Mouse (Mus musculus) CH12.LX (cell line): Measurements from ENCODE around the gene Eef2k. TPM values are rescaled to one million over a fixed set of nuclear protein-coding genes. Genes with fewer than 3 reads are reported as not detected.

Experiments
- DNase-seq: peaks from one replicate; pipeline ENCODE4 v3.0.0-alpha.2; 2013; ENCODE audit errors: extremely low read depth
- H3K27ac ChIP-seq: 2 replicates; pipeline ENCODE4 v1.5.1; 2012; ENCODE audit warnings: low read depth, mild to moderate bottlenecking, control low read depth, moderate library complexity; ENCODE audit not compliant: insufficient read depth
- H3K27me3 ChIP-seq: replicated peaks from 2 replicates; pipeline ENCODE3; 2012; ENCODE audit warnings: inconsistent platforms
- H3K36me3 ChIP-seq, 2 experiments: replicated peaks in 1 of 2; 2 replicates each; pipeline versions ENCODE3 to v1.6.1; 2012; ENCODE audit warnings: inconsistent platforms in 1 of 2, low read length in 1 of 2, mild to moderate bottlenecking in 1 of 2, mixed read lengths in 1 of 2, moderate library complexity in 1 of 2; ENCODE audit not compliant: control insufficient read depth in 1 of 2, insufficient read depth in 1 of 2
- H3K4me1 ChIP-seq, 2 experiments: 2 replicates each; pipeline ENCODE4 v1.6.1; 2012; ENCODE audit warnings: inconsistent platforms in 1 of 2, moderate library complexity in 1 of 2; ENCODE audit not compliant: insufficient read depth in 2 of 2, control insufficient read depth in 1 of 2
- H3K4me2 ChIP-seq: 2 replicates; pipeline ENCODE4 v1.6.1; 2012; ENCODE audit warnings: low read depth, mild to moderate bottlenecking, control low read depth; ENCODE audit not compliant: poor library complexity, insufficient read depth, severe bottlenecking
- H3K4me3 ChIP-seq, 3 experiments: fragments of 150-350 bp in 1 of 3; sonication (generic) in 1 of 3; replicated peaks in 1 of 3; 2 replicates each; pipeline versions ENCODE3 to v1.5.1; 2011 to 2012; ENCODE audit warnings: low read depth in 2 of 3, low read length in 2 of 3, mild to moderate bottlenecking in 2 of 3, moderate library complexity in 2 of 3, control low read depth in 1 of 3, improper control_type of control experiment in 1 of 3, inconsistent platforms in 1 of 3, mixed read lengths in 1 of 3; ENCODE audit not compliant: poor library complexity in 1 of 3
- H3K79me2 ChIP-seq: replicated peaks from 2 replicates; pipeline ENCODE4 v1.6.1; 2012; ENCODE audit warnings: mild to moderate bottlenecking, moderate library complexity; ENCODE audit not compliant: control insufficient read depth, poor library complexity, insufficient read depth, severe bottlenecking; ENCODE audit errors: extremely low read depth
- H3K9ac ChIP-seq: 2 replicates; pipeline ENCODE4 v1.6.1; 2012; ENCODE audit warnings: low read depth, mild to moderate bottlenecking, control low read depth, moderate library complexity; ENCODE audit not compliant: insufficient read depth
- H3K9me3 ChIP-seq: replicated peaks from 2 replicates; pipeline ENCODE3; 2012; ENCODE audit warnings: low read length, inconsistent platforms, mixed read lengths
- CHD2 ChIP-seq: IDR thresholded peaks from 2 replicates; pipeline ENCODE4 v1.6.1; 2011; ENCODE audit warnings: low read length, improper control_type of control experiment
- E2F4 ChIP-seq: IDR thresholded peaks from 2 replicates; pipeline ENCODE4 v1.6.1; 2011; ENCODE audit warnings: low read depth, low read length, improper control_type of control experiment; ENCODE audit not compliant: insufficient replicate concordance
- ELF1 ChIP-seq: IDR thresholded peaks from 2 replicates; pipeline ENCODE4 v1.6.1; 2014; ENCODE audit warnings: low read depth, mild to moderate bottlenecking, inconsistent platforms, low read length, improper control_type of control experiment
- IRF4 ChIP-seq: IDR thresholded peaks from 2 replicates; pipeline ENCODE4 v1.6.1; 2014; ENCODE audit warnings: low read depth, mild to moderate bottlenecking, inconsistent platforms, low read length, improper control_type of control experiment
- KAT2A ChIP-seq: IDR thresholded peaks from 2 replicates; pipeline ENCODE4 v1.6.1; 2012; ENCODE audit warnings: low read length, improper control_type of control experiment, inconsistent platforms; ENCODE audit not compliant: insufficient replicate concordance
- MAX ChIP-seq: IDR thresholded peaks from 2 replicates; pipeline ENCODE4 v1.6.1; 2011; ENCODE audit warnings: low read length, improper control_type of control experiment
- MAZ ChIP-seq: IDR thresholded peaks from 2 replicates; pipeline ENCODE4 v1.6.1; 2012; ENCODE audit warnings: low read depth, mild to moderate bottlenecking, inconsistent platforms, low read length, improper control_type of control experiment, moderate library complexity
- MEF2A ChIP-seq: IDR thresholded peaks from 2 replicates; pipeline ENCODE4 v1.6.1; 2014; ENCODE audit warnings: low read depth, mild to moderate bottlenecking, inconsistent platforms, low read length, improper control_type of control experiment, borderline replicate concordance
- MYC ChIP-seq: IDR thresholded peaks from 2 replicates; pipeline ENCODE4 v1.6.1; 2011; ENCODE audit warnings: low read depth, mild to moderate bottlenecking, improper control_type of control experiment, low read length
- NELFE ChIP-seq: IDR thresholded peaks from 2 replicates; pipeline ENCODE4 v1.6.1; 2011; ENCODE audit warnings: low read depth, low read length, improper control_type of control experiment
- PAX5 ChIP-seq: IDR thresholded peaks from 2 replicates; pipeline ENCODE4 v1.6.1; 2012; ENCODE audit warnings: low read length, inconsistent platforms, mixed read lengths
- RAD21 ChIP-seq: IDR thresholded peaks from 2 replicates; pipeline ENCODE4 v1.6.1; 2011; ENCODE audit warnings: low read depth, mild to moderate bottlenecking, low read length, improper control_type of control experiment, moderate library complexity
- SMC3 ChIP-seq: IDR thresholded peaks from 2 replicates; pipeline ENCODE4 v1.6.1; 2011; ENCODE audit warnings: low read depth, low read length, improper control_type of control experiment
- TCF12 ChIP-seq: IDR thresholded peaks from 2 replicates; pipeline ENCODE4 v1.6.1; 2014; ENCODE audit warnings: low read depth, mild to moderate bottlenecking, inconsistent platforms, low read length, improper control_type of control experiment
- UBTF ChIP-seq: IDR thresholded peaks from 2 replicates; pipeline ENCODE4 v1.6.1; 2012; ENCODE audit warnings: low read depth, mild to moderate bottlenecking, inconsistent platforms, low read length, improper control_type of control experiment, moderate library complexity
- USF2 ChIP-seq: conservative IDR thresholded peaks from 2 replicates; pipeline ENCODE4 v1.6.1; 2011; ENCODE audit warnings: low read depth, low read length, improper control_type of control experiment
- ZKSCAN1 ChIP-seq: IDR thresholded peaks from 2 replicates; pipeline ENCODE4 v1.6.1; 2012; ENCODE audit warnings: low read depth, inconsistent platforms, low read length, improper control_type of control experiment, borderline replicate concordance
- ZMIZ1 ChIP-seq: IDR thresholded peaks from 2 replicates; pipeline ENCODE4 v1.6.1; 2012; ENCODE audit warnings: low read depth, mild to moderate bottlenecking, inconsistent platforms, low read length, improper control_type of control experiment
- dilution Hi-C: fragments of 300-500 bp; cut with MboI; formaldehyde crosslinking; loops from 2 replicates; pipeline ENCODE4 v1.14.3; 2020; ENCODE audit warnings: low sequenced_read_pairs; ENCODE audit not compliant: extremely low pct_unique_long_range_greater_than_20kb, extremely low pct_ligation_motif_present
- in situ Hi-C: fragments of 300-500 bp; cut with MboI; formaldehyde crosslinking; loops from 3 replicates; pipeline ENCODE4 v1.14.3; 2019; ENCODE audit warnings: low sequenced_read_pairs, low pct_ligation_motif_present, low pct_unique_long_range_greater_than_20kb, mixed read lengths
- polyA plus RNA-seq: library from polyadenylated mRNA; unstranded; fragments of >175 nt; gene quantifications from 2 replicates; pipeline ENCODE4 v1.2.1, GENCODE M21; 2012; ENCODE audit warnings: low read depth; ENCODE audit not compliant: insufficient read length
- total RNA-seq, 2 experiments: library from RNA; depleted of rRNA; stranded (reverse); fragments of 300-350 nt in 1 of 2; fragments of >200 nt in 1 of 2; gene quantifications; 2 replicates each; pipeline ENCODE4 v1.2.3; 2012 to 2014

The Eef2k gene
- total and polyA plus RNA-seq, 3 experiments, result 5.5 to 13.9 (median 13.7) TPM

- in situ Hi-C loops, result no loop called here
- H3K27ac ChIP-seq, result no peak overlapping the region
- no peaks in the 10 kb centered on the region for H3K9me3 ChIP-seq
- peak overlapping the region; percentile 64 to 76 (median 69) for H3K4me3 ChIP-seq
- no peaks in the 10 kb centered on the region for H3K79me2 ChIP-seq
- dilution Hi-C loops, result no loop called here
- peak overlapping the region; percentile 10 for H3K9ac ChIP-seq
- H3K4me1 ChIP-seq, result peaks cover 14 to 50% of the 10 kb centered on the region in 2 experiments
- H3K36me3 ChIP-seq, result peaks cover 0 to 3% of the 10 kb centered on the region in 2 experiments
- no peak for DNase-seq
- TF ChIP-seq MYC, result no peak
- no peak for TF ChIP-seq CHD2
- no peak for TF ChIP-seq SMC3
- TF ChIP-seq PAX5, result no peak
- peak overlapping the region; percentile 53 for H3K4me2 ChIP-seq
- no peaks in the 10 kb centered on the region for H3K27me3 ChIP-seq
Measured at GRCm38 (mm10) chr7:120843852-120844435, 1.3 kb downstream of the Eef2k start.

- Histone ChIP-seq H3K4me1 (peaks cover 16 to 57% of the 10 kb centered on the region in 2 experiments), H3K79me2 (no peaks in the 10 kb centered on the region), H3K4me3 (peak overlapping the region in 2 of 3 experiments; percentile 7 to 69), H3K9ac (no peak overlapping the region), H3K9me3 (no peaks in the 10 kb centered on the region), H3K27ac (no peak overlapping the region), H3K36me3 (peaks cover 0 to 3% of the 10 kb centered on the region in 2 experiments), H3K4me2 (peak overlapping the region; percentile 53)
- dilution Hi-C loops (no loop called here), in situ Hi-C loops (no loop called here)
- DNase-seq, result no peak
- TF ChIP-seq MEF2A (no peak), RAD21 (no peak), NELFE (no peak), ZKSCAN1 (no peak), CHD2 (no peak), TCF12 (no peak), ELF1 (no peak), MYC (no peak), UBTF (no peak), E2F4 (no peak), MAZ (no peak), USF2 (no peak), MAX (no peak), IRF4 (no peak), ZMIZ1 (no peak), KAT2A (no peak)
- TF ChIP-seq, all 38 proteins: peak for 0
- H3K27me3 ChIP-seq, result no peaks in the 10 kb centered on the region
Measured at GRCm38 (mm10) chr7:120844689-120845088, 2.1 kb downstream of the Eef2k start.
